Mouse (Mus musculus): Measurements from ENCODE around the gene Klhl21. TPM values are rescaled to one million over a fixed set of nuclear protein-coding genes. Genes with fewer than 3 reads are reported as not detected.
"Not testable (repeated sequence)": the region's sequence is repeated elsewhere in the genome, so short reads cannot be mapped to it uniquely, and the experiment has no call there.

The Klhl21 gene
- polyA plus RNA-seq, 1 experiment from 2014 or later = 14.7 TPM

DNA sequence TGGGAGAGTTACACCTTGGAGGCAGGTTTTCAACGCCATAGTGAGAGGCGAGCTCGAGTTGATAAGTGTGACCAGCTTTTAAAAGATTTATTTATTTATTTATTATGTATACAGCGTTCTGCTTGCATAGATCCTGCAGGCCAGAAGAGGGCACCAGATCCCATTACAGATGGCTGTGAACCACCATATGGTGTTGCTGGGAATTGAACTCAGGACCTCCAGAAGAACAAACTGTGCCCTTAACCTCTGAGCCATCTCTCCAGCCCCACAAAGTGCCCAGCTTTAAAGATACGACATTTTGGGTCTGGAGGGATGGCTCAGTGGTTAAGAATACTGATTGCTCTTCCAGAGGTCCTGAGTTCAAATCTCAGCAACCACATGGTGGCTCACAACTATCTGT is 20.5 kb downstream of the Klhl21 start:
- Histone ChIP-seq H3K9ac (no peak overlapping the region), H3K4me3 (no peak overlapping the region), H3K4me1 (peaks cover 42% of the 10 kb centered on the region), H3K4me2 (replicated peaks) (no peak overlapping the region; the same call in 1 of the 2 replicates), H3K9me3 (no peaks in the 10 kb centered on the region), H3K27ac (no peak overlapping the region), H3K36me3 (peaks cover 16% of the 10 kb centered on the region), H3K27me3 (peaks cover 7% of the 10 kb centered on the region; the same call in 1 of the 2 replicates)
- ATAC-seq (ENCODE audit: low FRiP score, low read depth) = no peak
- WGBS = 50% methylated on average over 5 of the region's 5 CpGs

DNA sequence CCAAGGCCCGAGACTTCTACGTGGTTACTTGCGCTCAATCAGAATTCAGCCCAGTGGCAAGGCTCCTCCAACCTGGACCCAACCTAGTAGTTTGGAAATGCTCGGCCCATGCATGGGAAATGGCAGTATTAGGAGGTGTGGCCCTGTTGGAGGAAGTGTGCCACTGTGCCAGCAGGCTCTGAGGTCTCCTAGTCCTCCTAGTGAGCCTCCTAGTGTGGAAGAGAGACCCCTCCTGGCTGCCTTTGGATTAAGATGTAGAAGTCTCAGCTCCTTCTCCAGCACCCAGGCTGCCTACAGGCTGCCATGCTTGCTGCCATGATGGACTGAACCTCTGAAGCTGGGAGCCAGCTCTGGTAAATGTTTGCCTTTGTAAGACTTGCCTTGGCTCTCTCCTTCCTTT is 21.4 kb downstream of the Klhl21 start:
- peaks cover 37% of the 10 kb centered on the region for H3K4me1 ChIP-seq
- ATAC-seq (ENCODE audit: low FRiP score, low read depth) = no peak
- H3K9me3 ChIP-seq = no peaks in the 10 kb centered on the region
- no peak overlapping the region for H3K4me2 ChIP-seq (replicated peaks)
- WGBS = 77% methylated on average over 4 of the region's 4 CpGs
- H3K9ac ChIP-seq = 0 out of 2 replicates have a peak overlapping the region, but pooled peaks have one; percentile 5
- H3K4me3 ChIP-seq = no peak overlapping the region; the same call in 1 of the 2 replicates
- peaks cover 7% of the 10 kb centered on the region; the same call in 1 of the 2 replicates for H3K27me3 ChIP-seq
- no peak overlapping the region for H3K27ac ChIP-seq
- peaks cover 6% of the 10 kb centered on the region for H3K36me3 ChIP-seq

DNA sequence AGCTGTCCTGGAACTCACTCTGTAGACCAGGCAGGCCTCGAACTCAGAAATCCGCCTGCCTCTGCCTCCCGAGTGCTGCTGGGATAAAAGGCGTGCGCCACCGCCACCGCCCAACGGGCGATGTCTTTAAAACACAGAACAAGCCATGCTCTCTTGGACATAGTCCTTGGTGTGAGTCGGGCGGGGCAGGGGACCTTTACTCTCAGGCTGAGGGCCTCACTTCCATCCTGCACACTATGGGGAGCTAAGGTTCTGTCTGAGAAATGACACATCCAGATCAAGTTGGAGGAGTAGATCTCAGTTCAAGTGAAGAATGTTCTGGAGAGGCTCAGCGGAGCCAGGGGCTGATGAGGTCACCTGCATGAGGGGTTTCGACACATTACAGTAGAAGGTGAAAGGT is 24.3 kb downstream of the Klhl21 start:
- H3K27ac ChIP-seq = no peak overlapping the region
- no peaks in the 10 kb centered on the region for H3K9me3 ChIP-seq
- WGBS = 88% methylated on average over 13 of the region's 13 CpGs
- H3K4me1 ChIP-seq = peaks cover 15% of the 10 kb centered on the region
- H3K36me3 ChIP-seq = no peaks in the 10 kb centered on the region
- no peak overlapping the region for H3K4me3 ChIP-seq
- ATAC-seq (ENCODE audit: low FRiP score, low read depth) = no peak
- no peak overlapping the region for H3K9ac ChIP-seq
- peaks cover 7% of the 10 kb centered on the region; the same call in 1 of the 2 replicates for H3K27me3 ChIP-seq
- H3K4me2 ChIP-seq (replicated peaks) = no peak overlapping the region

DNA sequence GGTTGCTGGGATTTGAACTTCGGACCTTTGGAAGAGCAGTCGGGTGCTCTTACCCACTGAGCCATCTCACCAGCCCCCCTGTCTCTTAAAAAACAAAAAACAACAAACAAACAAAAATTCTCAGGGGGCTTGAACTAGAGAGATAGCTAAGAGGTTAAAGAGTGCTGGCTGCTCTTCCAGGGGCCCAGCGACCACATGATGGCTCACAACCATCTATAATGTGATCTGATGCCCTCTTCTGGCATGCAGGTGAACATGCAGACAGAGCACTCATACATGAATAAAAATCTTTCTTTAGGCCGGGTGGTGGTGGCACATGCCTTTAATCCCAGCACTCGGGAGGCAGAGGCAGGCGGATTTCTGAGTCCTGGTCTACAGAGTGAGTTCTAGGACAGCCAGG is 27.9 kb downstream of the Klhl21 start:
- not testable (repeated sequence) for H3K27ac ChIP-seq; H3K4me2 ChIP-seq (replicated peaks); H3K36me3 ChIP-seq; H3K9ac ChIP-seq; ATAC-seq (ENCODE audit: low FRiP score, low read depth); H3K27me3 ChIP-seq; H3K9me3 ChIP-seq; H3K4me3 ChIP-seq
- peaks cover 21% of the 10 kb centered on the region for H3K4me1 ChIP-seq
- WGBS = 85% methylated on average over 6 of the region's 6 CpGs

DNA sequence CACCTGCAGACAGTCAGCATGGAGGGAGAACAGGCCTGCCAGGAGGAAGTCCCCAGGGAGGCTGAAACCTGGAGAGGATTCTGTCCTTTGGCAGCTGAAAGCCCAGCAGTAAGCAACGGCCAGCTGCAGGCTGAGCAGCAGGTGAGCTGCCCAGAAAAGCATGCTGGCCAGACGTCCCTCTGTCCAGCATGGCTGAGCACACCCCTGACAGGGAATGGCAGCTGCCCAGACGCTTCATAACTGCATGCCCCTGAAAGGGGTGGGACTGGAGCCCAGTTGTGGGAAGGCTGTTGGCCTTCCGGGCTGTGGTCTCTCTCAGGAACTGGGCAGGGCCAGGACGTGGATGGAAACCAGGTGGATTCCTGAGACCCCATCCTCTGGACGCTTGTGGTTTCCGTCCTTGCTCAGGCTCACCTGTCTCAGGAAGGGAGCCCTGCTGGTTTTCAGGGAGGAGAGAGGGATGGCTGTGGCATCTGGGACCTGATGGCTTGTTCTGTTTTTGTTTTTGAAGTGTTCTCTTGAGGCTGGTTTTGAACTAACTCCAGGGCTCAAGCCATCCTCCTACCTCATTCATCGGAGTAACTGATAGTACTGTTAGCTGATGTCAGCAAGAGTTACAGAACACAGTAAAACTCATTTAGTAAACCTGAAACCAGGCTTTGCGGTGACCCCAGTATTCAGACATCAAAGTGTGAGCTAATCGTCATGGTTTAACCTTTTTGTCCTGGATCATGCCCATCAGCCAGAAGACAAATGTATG is 29.8 kb downstream of the Klhl21 start, which contains the start of gene Tas1r1:
Gene Tas1r1, minus strand, starts transcription at position 344 of the 760 bp plus-strand sequence.
- 42% methylated on average over 10 of the region's 10 CpGs for WGBS

DNA sequence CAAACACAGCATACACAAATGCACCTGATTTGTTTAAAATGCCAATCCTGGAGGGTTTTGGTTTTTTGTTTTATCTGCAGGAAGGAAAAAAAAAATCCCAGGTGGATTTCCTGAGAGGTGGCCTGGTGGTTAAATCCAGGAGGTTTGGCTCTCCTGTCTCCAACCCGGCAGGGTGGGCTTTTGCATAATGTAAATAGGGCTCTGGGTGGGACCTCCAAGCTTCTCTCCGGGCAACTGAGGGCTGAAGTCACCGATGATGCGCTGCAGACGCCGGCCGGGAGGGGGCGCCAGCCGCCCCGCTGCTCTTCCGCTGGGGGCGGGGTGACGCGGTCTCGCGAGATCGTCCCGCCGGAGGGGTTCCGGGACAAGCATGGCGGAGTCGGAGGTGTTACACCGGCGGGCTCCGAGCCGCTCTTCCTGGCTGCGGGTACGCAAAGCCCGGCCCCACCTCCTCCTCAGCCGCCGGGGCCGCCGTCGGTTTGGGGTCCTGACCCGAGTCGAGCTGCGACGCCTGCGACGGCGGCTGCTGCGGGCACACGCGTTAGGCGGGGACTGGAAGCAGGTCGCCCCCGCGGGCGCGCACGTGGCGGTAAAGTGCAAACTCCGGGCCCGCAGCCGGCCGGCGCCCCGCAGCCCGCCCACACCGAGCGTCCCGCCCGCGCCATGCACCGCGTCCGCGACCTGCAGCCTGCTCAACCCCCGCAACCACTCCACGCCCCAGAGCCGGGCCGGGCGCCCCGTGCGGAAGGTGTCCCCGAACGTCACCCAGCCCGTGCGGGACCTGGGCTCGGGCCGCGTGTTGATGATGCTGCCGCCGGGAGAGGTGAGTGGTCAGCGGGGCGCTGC is 30.6 kb downstream of the Klhl21 start, which contains the start of gene Nol9:
Gene Nol9, plus strand, starts transcription at position 337 of the 846 bp plus-strand sequence.
- no peak within 1 kb of the TSS for H3K27ac ChIP-seq
- under 1% methylated on average over 80 of the region's 86 CpGs for WGBS

More for the DNA sequence above, 29.8 kb downstream of the Klhl21 start, which contains the start of gene Tas1r1:
- peaks cover 21% of the 10 kb centered on the region for H3K4me1 ChIP-seq
- H3K27ac ChIP-seq = no peak within 1 kb of the TSS
- no peaks in the 10 kb centered on the region for H3K27me3 ChIP-seq
- peak within 1 kb of the TSS; percentile 99 for H3K4me2 ChIP-seq (replicated peaks)
- H3K9ac ChIP-seq = peak within 1 kb of the TSS; percentile 95
- peak; percentile 45; the same call in 1 of the 2 replicates for ATAC-seq (ENCODE audit: low FRiP score, low read depth)
- H3K36me3 ChIP-seq = peaks cover 26% of the 10 kb centered on the region
- H3K4me3 ChIP-seq = peak within 1 kb of the TSS; percentile 100
- H3K9me3 ChIP-seq = no peaks in the 10 kb centered on the region

DNA sequence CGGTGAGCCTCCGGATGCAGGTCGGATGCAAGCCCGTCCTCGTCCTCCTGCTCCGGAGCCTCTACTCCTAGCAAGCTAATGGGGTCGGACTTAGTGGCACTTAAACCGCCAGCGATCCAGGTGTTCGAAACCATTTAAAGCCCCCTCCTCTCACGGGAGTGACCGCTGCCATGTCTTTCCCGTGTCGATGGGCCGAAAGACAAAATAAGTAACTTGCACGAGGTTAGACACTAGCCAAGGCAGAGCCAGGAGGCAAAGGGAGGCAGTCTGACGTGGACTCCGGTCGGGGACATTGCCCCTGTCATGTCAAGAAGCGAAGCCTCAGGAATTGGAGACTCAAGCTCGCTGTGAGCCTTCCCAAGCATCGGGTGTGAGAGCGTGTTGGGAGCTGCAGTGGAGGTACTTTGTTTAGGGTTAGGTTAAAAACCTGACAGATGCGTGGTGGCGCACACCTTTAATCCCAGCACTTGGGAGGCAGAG is 31.3 kb downstream of the Klhl21 start:
- H3K9ac ChIP-seq = peak overlapping the region; percentile 95
- H3K4me2 ChIP-seq (replicated peaks) = peak overlapping the region; percentile 99
- peak overlapping the region; percentile 100 for H3K4me3 ChIP-seq
- no peak for ATAC-seq (ENCODE audit: low FRiP score, low read depth)
- H3K4me1 ChIP-seq = peaks cover 21% of the 10 kb centered on the region
- WGBS = 4% methylated on average over 25 of the region's 25 CpGs
- no peaks in the 10 kb centered on the region for H3K27me3 ChIP-seq
- no peaks in the 10 kb centered on the region for H3K9me3 ChIP-seq
- H3K36me3 ChIP-seq = peaks cover 40% of the 10 kb centered on the region
- H3K27ac ChIP-seq = no peak overlapping the region

More for the DNA sequence above, 30.6 kb downstream of the Klhl21 start, which contains the start of gene Nol9:
- H3K4me1 ChIP-seq = peaks cover 21% of the 10 kb centered on the region
- peaks cover 34% of the 10 kb centered on the region for H3K36me3 ChIP-seq
- H3K4me3 ChIP-seq = peak within 1 kb of the TSS; percentile 100
- no peaks in the 10 kb centered on the region for H3K9me3 ChIP-seq
- peak within 1 kb of the TSS; percentile 95 for H3K9ac ChIP-seq
- H3K27me3 ChIP-seq = no peaks in the 10 kb centered on the region
- H3K4me2 ChIP-seq (replicated peaks) = peak within 1 kb of the TSS; percentile 99
- ATAC-seq (ENCODE audit: low FRiP score, low read depth) = peak; percentile 86

DNA sequence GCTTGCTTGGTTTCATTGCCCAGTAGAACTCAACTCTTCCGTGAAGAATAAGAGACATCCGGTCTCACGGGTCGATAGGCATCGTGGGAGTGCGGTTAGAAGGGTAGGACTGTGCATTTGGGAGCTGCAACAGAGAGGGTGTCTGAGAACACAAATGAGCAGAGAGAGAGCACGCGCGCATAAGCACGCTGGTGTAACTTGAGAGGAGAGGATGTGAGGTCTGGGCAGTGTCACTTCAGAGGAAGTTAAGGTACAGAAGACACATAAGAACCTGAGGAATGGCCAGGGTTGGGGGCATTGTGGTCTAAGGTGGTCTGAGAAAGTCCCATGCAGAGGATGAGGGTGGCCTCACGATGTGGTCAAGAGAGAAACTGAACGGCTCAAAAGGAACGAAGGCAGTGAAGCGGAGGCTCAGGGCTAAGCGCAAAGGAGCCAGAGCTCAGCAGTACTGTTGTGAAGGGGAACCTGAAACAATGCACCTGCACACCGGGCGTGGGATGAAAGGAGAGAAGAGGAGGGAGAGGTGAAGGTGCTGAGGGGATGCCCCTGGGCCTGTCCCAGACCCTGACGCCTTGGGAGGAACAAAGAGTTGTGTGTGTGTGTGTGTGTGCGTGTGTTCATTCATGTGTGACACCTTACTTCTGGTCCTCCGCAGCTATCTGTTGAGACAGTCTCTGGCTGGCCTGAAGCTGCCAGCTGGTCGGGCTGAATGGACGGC is 33.5 kb downstream of the Klhl21 start:
- Histone ChIP-seq H3K4me3 (no peak overlapping the region), H3K9ac (no peak overlapping the region), H3K9me3 (no peaks in the 10 kb centered on the region), H3K4me2 (replicated peaks) (no peak overlapping the region), H3K4me1 (peaks cover 21% of the 10 kb centered on the region), H3K27ac (no peak overlapping the region), H3K36me3 (peaks cover 61% of the 10 kb centered on the region), H3K27me3 (no peaks in the 10 kb centered on the region)
- WGBS = 96% methylated on average over 22 of the region's 22 CpGs
- ATAC-seq (ENCODE audit: low FRiP score, low read depth) = no peak

DNA sequence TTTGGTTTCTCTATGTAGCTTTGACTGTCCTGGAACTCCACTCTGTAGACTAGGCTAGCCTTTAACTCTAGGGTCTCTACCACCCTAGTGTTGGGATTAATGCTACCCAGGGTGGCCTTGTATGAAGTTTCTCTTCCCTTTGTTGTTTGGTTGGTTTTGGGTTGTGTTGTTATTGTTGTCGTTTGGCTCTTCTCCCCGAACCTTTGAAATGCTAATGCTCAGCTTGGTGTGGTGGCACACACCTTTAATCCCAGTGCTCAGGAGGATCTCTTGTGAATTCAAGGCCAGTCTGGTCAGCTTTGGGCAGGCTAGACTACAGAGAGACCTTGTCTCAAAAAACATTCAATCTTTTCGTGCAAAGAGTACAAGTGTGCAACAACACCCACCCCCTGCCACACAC is 34.6 kb downstream of the Klhl21 start:
- Histone ChIP-seq H3K27ac (no peak overlapping the region), H3K4me1 (peaks cover 19% of the 10 kb centered on the region), H3K4me2 (replicated peaks) (no peak overlapping the region), H3K27me3 (no peaks in the 10 kb centered on the region), H3K36me3 (peaks cover 72% of the 10 kb centered on the region), H3K9ac (no peak overlapping the region), H3K4me3 (no peak overlapping the region), H3K9me3 (no peaks in the 10 kb centered on the region)
- no peak for ATAC-seq (ENCODE audit: low FRiP score, low read depth)
- 81% methylated on average over 3 of the region's 3 CpGs for WGBS

DNA sequence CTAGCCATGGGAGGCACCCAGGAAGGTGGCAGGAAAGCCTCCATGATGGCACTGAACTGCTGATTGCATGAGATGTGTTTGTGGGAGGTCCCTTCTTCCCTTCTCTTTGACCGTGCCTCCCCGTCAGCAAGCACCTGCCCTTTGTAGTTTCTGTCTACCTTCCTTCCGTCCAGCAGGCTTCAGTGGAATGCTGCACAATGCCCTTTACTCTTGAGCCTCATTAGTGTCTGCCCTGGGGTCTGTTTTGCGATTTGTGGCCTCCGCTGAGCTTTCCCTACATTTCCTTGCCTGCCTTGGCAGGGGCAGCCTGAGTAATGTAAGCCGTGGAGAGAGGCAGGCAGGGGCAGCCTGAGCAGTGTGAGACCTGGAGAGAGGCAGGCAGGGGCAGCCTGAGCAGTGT is 36.0 kb downstream of the Klhl21 start:
- Histone ChIP-seq H3K36me3 (peaks cover 84% of the 10 kb centered on the region), H3K4me1 (peaks cover 10% of the 10 kb centered on the region), H3K4me2 (replicated peaks) (no peak overlapping the region), H3K4me3 (no peak overlapping the region), H3K9ac (no peak overlapping the region), H3K27me3 (no peaks in the 10 kb centered on the region), H3K27ac (no peak overlapping the region), H3K9me3 (no peaks in the 10 kb centered on the region)
- ATAC-seq (ENCODE audit: low FRiP score, low read depth) = no peak
- 72% methylated on average over 6 of the region's 6 CpGs for WGBS

DNA sequence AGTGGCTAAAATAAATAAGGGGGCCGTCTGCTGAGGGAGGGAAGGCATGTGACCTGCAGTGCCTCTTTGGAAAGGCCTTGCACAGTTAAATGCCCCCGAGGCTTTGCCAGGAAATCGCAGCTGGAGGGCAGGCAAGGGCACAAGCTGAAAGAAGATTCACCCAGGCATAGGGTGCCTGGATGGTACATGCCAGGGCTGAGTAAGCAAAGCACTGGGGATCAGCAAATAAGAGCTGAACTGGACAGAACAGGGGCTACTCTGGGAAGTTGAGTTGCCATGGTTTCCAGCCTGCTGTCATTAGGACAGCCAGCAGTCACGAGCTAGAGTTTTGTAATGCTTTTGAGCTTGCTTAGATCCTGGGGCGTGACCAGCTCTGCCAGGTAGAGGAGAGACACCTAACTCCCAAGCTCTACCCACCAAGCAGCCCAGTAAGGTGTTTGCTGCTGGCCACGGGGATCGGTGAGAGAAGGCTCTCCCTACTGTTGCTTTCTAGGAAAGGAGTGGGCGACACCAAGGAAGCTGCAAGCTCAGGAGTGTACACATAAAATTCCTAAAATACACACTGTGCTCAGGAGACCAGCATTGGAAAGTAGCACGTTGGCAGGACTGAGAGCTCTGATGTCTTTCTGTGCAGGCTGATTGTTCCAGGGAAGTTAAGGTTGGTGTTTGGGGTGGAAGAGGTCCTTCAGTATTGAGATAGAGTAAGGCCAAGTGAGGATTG is 53.9 kb downstream of the Klhl21 start:
- WGBS = 73% methylated on average over 9 of the region's 9 CpGs
- Histone ChIP-seq H3K4me3 (no peak overlapping the region), H3K9ac (no peak overlapping the region), H3K4me1 (no peaks in the 10 kb centered on the region), H3K27ac (no peak overlapping the region), H3K9me3 (no peaks in the 10 kb centered on the region), H3K4me2 (replicated peaks) (no peak overlapping the region), H3K36me3 (peaks cover 56% of the 10 kb centered on the region), H3K27me3 (no peaks in the 10 kb centered on the region)
- no peak for ATAC-seq (ENCODE audit: low FRiP score, low read depth)

Measured in limb, embryonic 13.5 days (tissue).